Mouse (Mus musculus): ENCODE measurements at regions not wholly inside any gene's neighbourhood (a gene's known extent, or its start where the extent isn't known, plus 50 kb on each side); places are given as distances from the start of the nearest gene placed in this dataset.
"Not testable (repeated sequence)": the region's sequence is repeated elsewhere in the genome, so short reads cannot be mapped to it uniquely, and the experiment has no call there.

- not testable (repeated sequence) for H3K9ac ChIP-seq; H3K4me1 ChIP-seq (replicated peaks); H3K4me3 ChIP-seq; H3K36me3 ChIP-seq; ATAC-seq (replicated peaks; ENCODE audit: insufficient number of reproducible peaks, insufficient read depth, low FRiP score, low read depth); H3K27ac ChIP-seq; H3K9me3 ChIP-seq (replicated peaks); H3K4me2 ChIP-seq
- H3K27me3 ChIP-seq = peaks cover 45% of the 10 kb centered on the region
- WGBS = 12% methylated on average over 8 of the region's 8 CpGs
Measured at GRCm38 (mm10) chr15:84616880-84617279, 52.5 kb upstream of the Prr5 start.

DNA sequence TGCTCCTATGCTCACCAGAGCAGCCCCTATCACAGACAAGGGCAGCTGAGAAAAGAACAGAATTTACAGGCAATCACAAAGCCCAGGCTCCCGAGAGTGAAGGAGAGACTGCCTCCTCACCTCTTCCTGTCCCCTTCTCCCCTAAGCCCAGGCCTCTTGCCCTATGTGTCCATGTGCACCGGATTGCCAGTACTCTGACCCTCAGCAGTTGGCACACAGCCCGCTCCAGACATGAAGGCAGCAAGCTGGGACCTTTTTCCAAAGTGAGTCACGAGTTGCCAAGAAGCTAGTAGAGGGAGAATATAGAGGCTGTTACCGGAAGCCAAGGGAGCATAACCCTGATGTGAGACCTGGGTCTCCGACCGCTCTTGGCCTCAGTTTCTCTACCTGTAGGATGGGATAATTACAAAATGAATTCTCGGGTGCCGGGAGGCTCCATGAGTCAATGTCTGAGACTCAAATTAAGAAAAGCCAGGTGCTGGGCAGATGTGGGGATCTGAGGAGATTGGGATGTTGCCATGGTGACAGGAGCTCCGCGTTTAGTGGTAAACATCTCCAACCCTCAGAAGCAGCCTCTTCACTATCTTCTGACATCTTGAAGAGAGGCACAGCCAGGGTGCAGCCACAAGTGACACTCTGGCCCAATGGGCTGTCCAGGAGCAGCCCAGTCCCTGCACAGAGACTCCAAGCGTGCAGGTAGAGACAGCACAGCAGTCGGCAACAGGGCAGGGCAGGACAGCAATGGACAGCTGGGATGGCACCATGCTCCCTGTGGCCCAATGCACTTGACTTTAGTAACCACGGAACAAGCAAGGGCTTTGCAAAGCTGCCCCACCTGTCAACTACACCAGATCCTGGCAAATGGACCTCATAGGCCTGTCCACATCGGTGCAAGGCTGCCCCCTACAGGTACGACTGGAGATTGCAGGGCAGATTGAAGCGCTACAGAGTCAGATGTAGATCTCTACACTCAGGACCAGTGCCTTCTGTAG is 55.6 kb upstream of the Prr5 start:
- H3K9me3 ChIP-seq (replicated peaks) = no peaks in the 10 kb centered on the region
- no peak overlapping the region for H3K9ac ChIP-seq
- WGBS = 44% methylated on average over 17 of the region's 17 CpGs
- H3K36me3 ChIP-seq = no peaks in the 10 kb centered on the region
- no peak overlapping the region for H3K4me3 ChIP-seq
- H3K4me1 ChIP-seq (replicated peaks) = peaks cover 3% of the 10 kb centered on the region
- peaks cover 54% of the 10 kb centered on the region for H3K27me3 ChIP-seq
- H3K4me2 ChIP-seq = no peak overlapping the region
- peak; percentile 24; the same call in 1 of the 2 replicates for ATAC-seq (replicated peaks; ENCODE audit: insufficient number of reproducible peaks, insufficient read depth, low FRiP score, low read depth)
- no peak overlapping the region for H3K27ac ChIP-seq

- Histone ChIP-seq H3K9me3 (replicated peaks) (no peaks in the 10 kb centered on the region), H3K36me3 (no peaks in the 10 kb centered on the region), H3K9ac (no peak overlapping the region), H3K4me2 (no peak overlapping the region), H3K4me3 (no peak overlapping the region), H3K27ac (no peak overlapping the region), H3K27me3 (peaks cover 54% of the 10 kb centered on the region), H3K4me1 (replicated peaks) (peaks cover 3% of the 10 kb centered on the region)
- WGBS = 31% methylated on average over 2 of the region's 2 CpGs
- no peak for ATAC-seq (replicated peaks; ENCODE audit: insufficient number of reproducible peaks, insufficient read depth, low FRiP score, low read depth)
Measured at GRCm38 (mm10) chr15:84612961-84613360, 55.3 kb upstream of the Rtl6 start.

GRCm38 (mm10) chr15:84609825-84610442 is 52.3 kb upstream of the Rtl6 start:
- peaks cover 36% of the 10 kb centered on the region for H3K27me3 ChIP-seq

DNA sequence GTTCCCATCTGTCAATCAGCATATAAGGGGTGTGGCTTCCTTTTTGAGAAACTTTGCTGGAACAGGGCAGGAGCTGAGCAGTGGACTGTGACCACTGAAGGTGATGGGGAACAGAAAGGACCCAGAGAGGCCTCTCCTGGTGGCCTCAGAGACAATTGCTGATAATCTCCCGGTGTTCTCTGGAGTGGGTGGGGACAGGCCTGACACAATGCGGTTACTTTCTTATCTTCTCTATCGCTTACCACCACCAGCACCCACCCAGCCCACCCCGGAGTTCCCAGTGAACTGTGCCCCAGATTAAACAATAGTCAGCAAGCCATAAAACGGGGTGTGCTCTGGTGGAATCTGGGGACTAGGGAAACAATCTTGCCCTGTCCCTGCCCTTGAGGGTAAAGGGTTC is 51.4 kb upstream of the Rtl6 start:
- no peak overlapping the region for H3K4me2 ChIP-seq
- no peak overlapping the region for H3K4me3 ChIP-seq
- WGBS = 50% methylated on average over 5 of the region's 5 CpGs
- peaks cover 2% of the 10 kb centered on the region for H3K4me1 ChIP-seq (replicated peaks)
- no peak overlapping the region for H3K27ac ChIP-seq
- no peak overlapping the region for H3K9ac ChIP-seq
- peaks cover 32% of the 10 kb centered on the region for H3K27me3 ChIP-seq
- H3K36me3 ChIP-seq = no peaks in the 10 kb centered on the region
- no peak for ATAC-seq (replicated peaks; ENCODE audit: insufficient number of reproducible peaks, insufficient read depth, low FRiP score, low read depth)
- H3K9me3 ChIP-seq (replicated peaks) = no peaks in the 10 kb centered on the region

More at GRCm38 (mm10) chr15:84609825-84610442, 52.3 kb upstream of the Rtl6 start:
- 39% methylated on average over 15 of the region's 15 CpGs for WGBS
- ATAC-seq (replicated peaks; ENCODE audit: insufficient number of reproducible peaks, insufficient read depth, low FRiP score, low read depth) = no peak
- no peak overlapping the region for H3K4me2 ChIP-seq
- no peak overlapping the region for H3K27ac ChIP-seq
- no peaks in the 10 kb centered on the region for H3K36me3 ChIP-seq
- peaks cover 3% of the 10 kb centered on the region for H3K4me1 ChIP-seq (replicated peaks)
- H3K4me3 ChIP-seq = no peak overlapping the region
- no peaks in the 10 kb centered on the region for H3K9me3 ChIP-seq (replicated peaks)
- H3K9ac ChIP-seq = no peak overlapping the region

All from heart, embryonic 15.5 days (tissue).